Mouse (Mus musculus) kidney, postnatal 10 days (tissue): ENCODE results near the gene Cpe.

Experiments
- DNase-seq: peaks from one replicate; pipeline ENCODE4 v3.0.0; 2021; ENCODE audit warnings: mixed read lengths

Gene Cpe

GRCm38 (mm10) chr8:64631761-64632160 lies 61.1 kb downstream of the Cpe start:
- DNase-seq = no peak

GRCm38 (mm10) chr8:64629034-64629760 lies 63.7 kb downstream of the Cpe start:
- DNase-seq = no peak

- DNase-seq = no peak
Observed at GRCm38 (mm10) chr8:64628039-64628438, 64.8 kb downstream of the Cpe start.

GRCm38 (mm10) chr8:64624603-64625037 lies 68.2 kb downstream of the Cpe start:
- DNase-seq = no peak

- no peak for DNase-seq
Observed at GRCm38 (mm10) chr8:64620365-64621150, 72.3 kb downstream of the Cpe start.

- no peak for DNase-seq
Observed at GRCm38 (mm10) chr8:64619661-64620060, 73.2 kb downstream of the Cpe start.

- DNase-seq = peak; percentile 67
Observed at GRCm38 (mm10) chr8:64618618-64619017, 74.2 kb downstream of the Cpe start.

- no peak for DNase-seq
Observed at GRCm38 (mm10) chr8:64616566-64616965, 76.3 kb downstream of the Cpe start.

- DNase-seq = no peak
Observed at GRCm38 (mm10) chr8:64615459-64615858, 77.4 kb downstream of the Cpe start.

GRCm38 (mm10) chr8:64613663-64614062 lies 79.2 kb downstream of the Cpe start:
- DNase-seq = peak; percentile 27

GRCm38 (mm10) chr8:64611210-64611974 lies 81.5 kb downstream of the Cpe start:
- no peak for DNase-seq

GRCm38 (mm10) chr8:64608931-64609330 lies 83.9 kb downstream of the Cpe start:
- no peak for DNase-seq

- DNase-seq = no peak
Observed at GRCm38 (mm10) chr8:64606015-64606414, 86.8 kb downstream of the Cpe start.

- DNase-seq = no peak
Observed at GRCm38 (mm10) chr8:64598206-64598605, 94.6 kb downstream of the Cpe start.

- DNase-seq = peak; percentile 87
Observed at GRCm38 (mm10) chr8:64597042-64597970, 95.5 kb downstream of the Cpe start.

GRCm38 (mm10) chr8:64596396-64596795 lies 96.5 kb downstream of the Cpe start:
- no peak for DNase-seq

GRCm38 (mm10) chr8:64590456-64590855 lies 102.4 kb downstream of the Cpe start:
- no peak for DNase-seq

- no peak for DNase-seq
Observed at GRCm38 (mm10) chr8:64582887-64583286, 110.0 kb downstream of the Cpe start.

GRCm38 (mm10) chr8:64578221-64578620 lies 114.6 kb downstream of the Cpe start:
- no peak for DNase-seq

- peak; percentile 78 for DNase-seq
Observed at GRCm38 (mm10) chr8:64575001-64575400, 117.9 kb downstream of the Cpe start.

GRCm38 (mm10) chr8:64548054-64548850 lies 144.6 kb downstream of the Cpe start:
- peak; percentile 18 for DNase-seq
